Mouse (Mus musculus) MEL (cell line): ENCODE measurements at regions not wholly inside any gene's neighbourhood (a gene's known extent, or its start where the extent isn't known, plus 50 kb on each side); places are given as distances from the start of the nearest gene placed in this dataset.

Experiments used
- DNase-seq: peaks from one replicate; pipeline ENCODE4 v3.0.0; 2011; ENCODE audit warnings: low read depth, low spot score
- H3K27ac ChIP-seq: 2 replicates; pipeline ENCODE4 v1.5.1; 2012; ENCODE audit warnings: low read depth, mild to moderate bottlenecking, control low read depth, low read length, moderate library complexity; ENCODE audit not compliant: control insufficient read depth
- H3K27me3 ChIP-seq, 2 experiments: fragments of 150-350 bp in 1 of 2; sonication (generic) in 1 of 2; 2 replicates each; pipeline ENCODE4 v1.6.1; 2012; ENCODE audit warnings: low read length in 2 of 2, mild to moderate bottlenecking in 2 of 2, improper control_type of control experiment in 1 of 2, moderate library complexity in 1 of 2; ENCODE audit not compliant: insufficient read depth in 2 of 2, control insufficient read depth in 1 of 2
- H3K36me3 ChIP-seq, 2 experiments: 2 replicates each; pipeline ENCODE4 v1.6.1; 2012 to 2014; ENCODE audit warnings: low read length in 2 of 2, improper control_type of control experiment in 1 of 2, inconsistent platforms in 1 of 2, mild to moderate bottlenecking in 1 of 2; ENCODE audit not compliant: insufficient read depth in 2 of 2, control insufficient read depth in 1 of 2
- H3K4me1 ChIP-seq, 2 experiments: fragments of 150-350 bp in 1 of 2; sonication (generic) in 1 of 2; 2 replicates each; pipeline ENCODE4 v1.6.1; 2012; ENCODE audit warnings: low read length in 2 of 2, improper control_type of control experiment in 1 of 2, mild to moderate bottlenecking in 1 of 2; ENCODE audit not compliant: insufficient read depth in 2 of 2, control insufficient read depth in 1 of 2
- H3K4me3 ChIP-seq, 2 experiments: fragments of 150-350 bp in 1 of 2; sonication (generic) in 1 of 2; 2 replicates each; pipeline ENCODE4 v1.5.1; 2012; ENCODE audit warnings: low read depth in 2 of 2, low read length in 2 of 2, mild to moderate bottlenecking in 2 of 2, moderate library complexity in 2 of 2, control low read depth in 1 of 2, improper control_type of control experiment in 1 of 2; ENCODE audit not compliant: control insufficient read depth in 1 of 2, insufficient read depth in 1 of 2
- H3K79me2 ChIP-seq: 2 replicates; pipeline ENCODE4 v1.6.1; 2012; ENCODE audit warnings: mild to moderate bottlenecking, low read length, moderate library complexity; ENCODE audit not compliant: control insufficient read depth, poor library complexity, insufficient read depth
- H3K9ac ChIP-seq: 2 replicates; pipeline ENCODE4 v1.6.1; 2012; ENCODE audit warnings: low read depth, mild to moderate bottlenecking, control low read depth, low read length, moderate library complexity; ENCODE audit not compliant: control insufficient read depth, poor library complexity, severe bottlenecking
- H3K9me3 ChIP-seq: fragments of 150-350 bp; sonication (generic); replicated peaks from 2 replicates; pipeline ENCODE4 v1.6.1; 2012; ENCODE audit warnings: mild to moderate bottlenecking, low read length, improper control_type of control experiment, moderate library complexity; ENCODE audit not compliant: insufficient read depth
- BHLHE40 ChIP-seq: IDR thresholded peaks from 2 replicates; pipeline ENCODE4 v1.6.1; 2012; ENCODE audit warnings: low read depth, mild to moderate bottlenecking, inconsistent platforms, low read length, improper control_type of control experiment, borderline replicate concordance
- CHD1 ChIP-seq: IDR thresholded peaks from 2 replicates; pipeline ENCODE4 v1.6.1; 2012; ENCODE audit warnings: low read depth, mild to moderate bottlenecking, inconsistent platforms, low read length, improper control_type of control experiment
- CHD2 ChIP-seq: IDR thresholded peaks from 2 replicates; pipeline ENCODE4 v1.6.1; 2011; ENCODE audit warnings: low read length, improper control_type of control experiment
- EP300 ChIP-seq, 2 experiments: IDR thresholded peaks; 2 replicates each; pipeline ENCODE4 v1.6.1; 2011; ENCODE audit warnings: improper control_type of control experiment in 2 of 2, low read length in 2 of 2, low read depth in 1 of 2, mild to moderate bottlenecking in 1 of 2
- ETS1 ChIP-seq: IDR thresholded peaks from 2 replicates; pipeline ENCODE4 v1.6.1; 2012; ENCODE audit warnings: low read depth, mild to moderate bottlenecking, inconsistent platforms, low read length, improper control_type of control experiment, moderate library complexity
- GABPA ChIP-seq: IDR thresholded peaks from 2 replicates; pipeline ENCODE4 v1.6.1; 2012; ENCODE audit warnings: low read depth, mild to moderate bottlenecking, inconsistent platforms, low read length, improper control_type of control experiment, moderate library complexity
- HCFC1 ChIP-seq: IDR thresholded peaks from 2 replicates; pipeline ENCODE4 v1.6.1; 2012; ENCODE audit warnings: low read depth, mild to moderate bottlenecking, inconsistent platforms, low read length, improper control_type of control experiment, moderate library complexity
- KAT2A ChIP-seq: conservative IDR thresholded peaks from 2 replicates; pipeline ENCODE4 v1.6.1; 2012; ENCODE audit warnings: low read depth, low read length, improper control_type of control experiment, inconsistent platforms
- MAX ChIP-seq: IDR thresholded peaks from 2 replicates; pipeline ENCODE4 v1.6.1; 2011; ENCODE audit warnings: low read length, improper control_type of control experiment
- NELFE ChIP-seq: IDR thresholded peaks from 2 replicates; pipeline ENCODE4 v1.6.1; 2011; ENCODE audit warnings: low read depth, low read length, improper control_type of control experiment
- NRF1 ChIP-seq: IDR thresholded peaks from 2 replicates; pipeline ENCODE4 v1.6.1; 2014; ENCODE audit warnings: low read depth, mild to moderate bottlenecking, inconsistent platforms, low read length, improper control_type of control experiment, moderate library complexity; ENCODE audit not compliant: poor library complexity, insufficient read depth, severe bottlenecking
- POLR2AphosphoS2 ChIP-seq: IDR thresholded peaks from 2 replicates; pipeline ENCODE4 v1.6.1; 2011; ENCODE audit warnings: low read length, improper control_type of control experiment
- POLR2AphosphoS5 ChIP-seq: IDR thresholded peaks from 2 replicates; pipeline ENCODE4 v1.6.1; 2012; ENCODE audit warnings: low read depth, borderline replicate concordance, mild to moderate bottlenecking, inconsistent platforms, low read length, moderate library complexity, mixed read lengths
- RAD21 ChIP-seq: IDR thresholded peaks from 2 replicates; pipeline ENCODE4 v1.6.1; 2011; ENCODE audit warnings: mild to moderate bottlenecking, low read depth, low read length, improper control_type of control experiment
- SIN3A ChIP-seq: IDR thresholded peaks from 2 replicates; pipeline ENCODE4 v1.6.1; 2012; ENCODE audit warnings: low read length, improper control_type of control experiment, inconsistent platforms
- SMC3 ChIP-seq: IDR thresholded peaks from 2 replicates; pipeline ENCODE4 v1.6.1; 2011; ENCODE audit warnings: low read depth, low read length, improper control_type of control experiment
- TAL1 ChIP-seq: IDR thresholded peaks from 2 replicates; pipeline ENCODE4 v1.6.1; 2012; ENCODE audit warnings: mild to moderate bottlenecking, inconsistent platforms, low read length, moderate library complexity, mixed read lengths
- TBP ChIP-seq: IDR thresholded peaks from 2 replicates; pipeline ENCODE4 v1.8.0; 2011; ENCODE audit warnings: low read depth, low read length, improper control_type of control experiment
- TCF12 ChIP-seq: IDR thresholded peaks from 2 replicates; pipeline ENCODE4 v1.6.1; 2014; ENCODE audit warnings: low read depth, mild to moderate bottlenecking, inconsistent platforms, low read length, improper control_type of control experiment, moderate library complexity
- UBTF ChIP-seq: IDR thresholded peaks from 2 replicates; pipeline ENCODE4 v1.6.1; 2012; ENCODE audit warnings: low read depth, mild to moderate bottlenecking, inconsistent platforms, low read length, improper control_type of control experiment, moderate library complexity, borderline replicate concordance; ENCODE audit not compliant: insufficient read depth
- USF2 ChIP-seq, 2 experiments: IDR thresholded peaks; 2 replicates each; pipeline ENCODE4 v1.6.1; 2011 to 2012; ENCODE audit warnings: improper control_type of control experiment in 2 of 2, low read length in 2 of 2, borderline replicate concordance in 1 of 2, inconsistent platforms in 1 of 2, low read depth in 1 of 2, mild to moderate bottlenecking in 1 of 2; ENCODE audit not compliant: insufficient read depth in 1 of 2
- ZC3H11A ChIP-seq: IDR thresholded peaks from 2 replicates; pipeline ENCODE4 v1.6.1; 2012; ENCODE audit warnings: low read depth, mild to moderate bottlenecking, inconsistent platforms, low read length, improper control_type of control experiment
- ZKSCAN1 ChIP-seq: IDR thresholded peaks from 2 replicates; pipeline ENCODE4 v1.6.1; 2012; ENCODE audit warnings: low read depth, mild to moderate bottlenecking, inconsistent platforms, low read length, improper control_type of control experiment, moderate library complexity
- ZMIZ1 ChIP-seq: IDR thresholded peaks from 2 replicates; pipeline ENCODE4 v1.6.1; 2012; ENCODE audit warnings: low read depth, mild to moderate bottlenecking, inconsistent platforms, low read length, improper control_type of control experiment, moderate library complexity
- ZNF384 ChIP-seq: IDR thresholded peaks from 2 replicates; pipeline ENCODE4 v1.6.1; 2012; ENCODE audit warnings: low read depth, mild to moderate bottlenecking, inconsistent platforms, low read length, improper control_type of control experiment

DNA sequence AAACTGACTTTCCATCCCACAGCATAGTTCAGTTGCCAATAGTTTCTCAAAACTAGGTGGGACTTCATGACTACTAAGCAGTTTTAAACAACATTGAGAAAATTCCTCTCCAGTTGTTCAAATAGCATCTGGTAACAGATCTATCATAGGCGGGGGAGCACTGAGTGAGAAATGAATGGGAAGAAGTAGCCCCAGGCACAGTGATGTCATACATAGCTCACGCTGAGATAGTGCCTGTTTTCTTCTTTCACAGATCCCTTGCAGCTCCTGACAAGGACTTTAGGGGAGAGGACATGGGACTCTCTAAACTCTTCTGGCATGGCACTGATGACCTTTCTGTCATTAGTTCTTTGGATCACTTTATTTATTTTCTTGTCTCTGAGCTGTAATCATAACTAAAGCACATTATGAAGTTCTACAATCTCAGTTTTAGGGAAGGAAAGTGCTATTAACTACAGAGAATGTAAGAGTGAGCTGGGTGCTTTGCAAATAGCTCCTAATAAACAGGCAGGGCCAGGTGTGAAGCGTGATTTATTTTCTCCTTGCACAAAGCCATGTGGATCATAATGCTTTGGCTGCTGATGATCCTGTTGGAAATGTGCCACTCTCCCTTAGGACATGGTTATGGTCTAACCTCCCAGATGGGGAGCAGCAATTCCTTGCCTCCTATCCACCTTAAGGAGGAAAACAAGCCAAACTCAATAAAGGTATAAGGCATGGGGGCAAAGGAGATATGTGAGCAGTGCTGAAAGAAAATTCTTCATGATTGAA lies 896.5 kb downstream of the Slc22a22 start:
- Histone ChIP-seq H3K36me3 (no peaks in the 10 kb centered on the region), H3K27me3 (no peaks in the 10 kb centered on the region), H3K4me3 (no peak overlapping the region), H3K4me1 (no peaks in the 10 kb centered on the region), H3K27ac (no peak overlapping the region), H3K9me3 (no peaks in the 10 kb centered on the region), H3K9ac (no peak overlapping the region), H3K79me2 (no peaks in the 10 kb centered on the region)
- no peak for TF ChIP-seq ZMIZ1
- no peak for TF ChIP-seq NRF1
- TF ChIP-seq SIN3A: no peak
- no peak for TF ChIP-seq CHD2
- no peak for TF ChIP-seq MAX
- no peak for TF ChIP-seq ETS1
- no peak for TF ChIP-seq POLR2AphosphoS2
- TF ChIP-seq ZC3H11A: no peak
- TF ChIP-seq CHD1: no peak
- TF ChIP-seq USF2 (IDR thresholded peaks at IDR 0.05; ENCODE audit: borderline replicate concordance in 1 of 2, insufficient read depth in 1 of 2, low read depth in 1 of 2, low read length in 2 of 2): no peak
- TF ChIP-seq TCF12: no peak
- no peak for TF ChIP-seq ZNF384
- no peak for TF ChIP-seq RAD21
- TF ChIP-seq SMC3: no peak
- TF ChIP-seq TAL1: no peak
- no peak for TF ChIP-seq GABPA
- no peak for TF ChIP-seq UBTF
- no peak for TF ChIP-seq POLR2AphosphoS5
- TF ChIP-seq NELFE: no peak
- no peak for TF ChIP-seq ZKSCAN1
- no peak for DNase-seq

DNA sequence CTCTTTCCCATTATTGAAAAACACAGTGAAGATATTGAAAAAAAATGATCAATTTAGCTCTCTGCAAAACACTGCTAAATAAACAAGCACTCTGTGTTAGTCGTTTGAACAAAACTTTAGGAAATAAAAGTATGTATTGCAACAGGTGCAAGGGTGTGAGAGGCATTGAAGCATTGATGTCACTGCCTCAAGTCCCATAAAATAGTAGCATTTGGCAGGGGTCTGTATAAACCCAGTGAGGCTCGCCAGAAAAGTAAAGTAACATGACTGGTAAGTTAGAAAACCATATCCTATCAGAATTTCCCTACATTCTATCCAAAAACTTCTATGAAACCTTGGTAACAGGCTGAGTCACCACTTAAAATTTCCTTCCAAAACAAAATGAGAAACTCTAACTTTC lies 914.2 kb downstream of the Slc22a22 start:
- TF ChIP-seq TBP (no peak), EP300 (IDR thresholded peaks at IDR 0.05; ENCODE audit: low read depth in 1 of 2, low read length in 2 of 2) (no peak), TAL1 (no peak), ZKSCAN1 (no peak), ZC3H11A (no peak), BHLHE40 (no peak), HCFC1 (no peak), SIN3A (no peak), NELFE (no peak), NRF1 (no peak), KAT2A (no peak)
- Histone ChIP-seq H3K27me3 (no peaks in the 10 kb centered on the region), H3K79me2 (no peaks in the 10 kb centered on the region), H3K27ac (no peak overlapping the region), H3K4me1 (no peaks in the 10 kb centered on the region), H3K4me3 (no peak overlapping the region), H3K9me3 (no peaks in the 10 kb centered on the region), H3K36me3 (no peaks in the 10 kb centered on the region), H3K9ac (no peak overlapping the region)
- DNase-seq: no peak
